Mouse (Mus musculus): ENCODE data around the gene Smarcd2. TPM values are rescaled to one million over a fixed set of nuclear protein-coding genes. Genes with fewer than 3 reads are reported as not detected.
"Not testable (repeated sequence)": the region's sequence is repeated elsewhere in the genome, so short reads cannot be mapped to it uniquely, and the experiment has no call there.

Smarcd2 gene
- polyA plus RNA-seq, 1 experiment: 70.0 TPM

DNA sequence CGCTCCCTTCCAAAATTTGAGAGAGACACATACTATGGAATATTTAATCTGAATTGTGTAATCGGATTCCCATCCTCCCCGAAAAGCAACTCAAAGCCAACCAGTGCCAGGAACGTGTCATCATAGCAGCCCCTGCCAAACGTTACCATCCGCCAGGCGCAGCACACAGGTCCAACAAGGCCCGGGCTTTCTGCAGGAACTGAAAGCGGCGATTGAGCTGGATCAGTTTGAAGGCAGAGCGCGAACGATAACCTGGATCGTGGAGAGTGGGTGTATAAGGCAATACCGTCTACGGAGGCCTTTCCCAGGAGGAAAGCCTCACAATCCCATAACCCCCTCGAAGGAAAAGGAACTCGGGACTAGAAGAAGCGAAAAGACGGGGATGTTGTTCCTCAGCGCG is 17.6 kb downstream of the Smarcd2 start:
- 1% methylated on average over 22 of the region's 22 CpGs for WGBS
- Histone ChIP-seq H3K4me3 (ENCODE audit: insufficient read depth, low read depth, low read length) (peak overlapping the region; percentile 73), H3K27ac (ENCODE audit: insufficient read depth, low read depth, low read length) (no peak overlapping the region), H3K36me3 (ENCODE audit: control insufficient read depth, insufficient read depth, low read length) (no peaks in the 10 kb centered on the region; the same call in 1 of the 2 replicates), H3K27me3 (replicated peaks; ENCODE audit: control insufficient read depth, insufficient read depth, low read length) (no peaks in the 10 kb centered on the region), H3K4me1 (ENCODE audit: control insufficient read depth, insufficient read depth, low read length) (no peaks in the 10 kb centered on the region)
- DNase-seq: no peak
- TF ChIP-seq CTCF (conservative IDR thresholded peaks at IDR 0.05; ENCODE audit: insufficient read depth, insufficient read length, low read depth, low read length): no peak
- TF ChIP-seq POLR2A (IDR thresholded peaks at IDR 0.05; ENCODE audit: low read depth, low read length): no peak

DNA sequence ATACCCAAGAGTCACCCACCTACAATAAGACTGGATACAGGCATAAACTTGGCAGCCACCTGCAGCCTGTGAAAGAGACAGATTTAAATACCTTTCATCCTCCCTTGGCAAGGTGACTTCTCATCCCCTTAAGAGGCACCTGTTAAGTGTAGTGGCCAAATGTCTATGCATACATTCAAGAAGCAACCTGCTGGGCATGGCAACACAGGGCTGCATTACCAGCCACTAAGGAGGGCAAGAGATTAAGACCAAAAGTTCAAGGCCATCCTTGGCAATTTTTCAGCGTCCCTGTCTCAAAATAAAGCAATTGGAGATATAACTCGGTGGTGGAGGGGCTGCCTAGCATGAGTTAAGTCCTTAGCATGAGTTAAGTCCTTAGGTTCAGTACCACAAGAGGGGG is 18.0 kb downstream of the Smarcd2 start:
- Histone ChIP-seq H3K4me3 (ENCODE audit: insufficient read depth, low read depth, low read length) (no peak overlapping the region), H3K36me3 (ENCODE audit: control insufficient read depth, insufficient read depth, low read length) (no peaks in the 10 kb centered on the region; the same call in 1 of the 2 replicates)

DNA sequence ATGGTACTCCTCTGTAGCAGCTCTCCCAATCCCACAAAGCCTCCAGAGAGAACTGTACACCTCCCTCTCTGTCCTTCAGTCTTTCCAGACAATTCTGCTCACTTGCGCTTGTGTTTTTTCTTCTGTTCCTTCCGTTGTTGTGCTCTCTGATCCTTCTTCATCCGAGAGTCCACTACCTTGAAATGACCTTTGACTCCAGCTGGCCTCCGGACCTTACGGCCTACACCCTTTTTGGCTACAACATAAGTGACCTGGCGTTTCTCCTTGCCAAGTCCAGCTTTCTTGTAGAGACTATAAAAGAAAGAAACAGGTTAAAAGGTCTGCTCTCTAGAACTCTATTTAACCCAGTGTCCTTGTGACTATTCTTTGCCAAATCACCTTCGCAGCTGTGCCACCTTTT is 23.4 kb downstream of the Smarcd2 start:
- no peak overlapping the region for H3K4me3 ChIP-seq (ENCODE audit: insufficient read depth, low read depth, low read length)
- no peak for TF ChIP-seq POLR2A (IDR thresholded peaks at IDR 0.05; ENCODE audit: low read depth, low read length)
- TF ChIP-seq CTCF (conservative IDR thresholded peaks at IDR 0.05; ENCODE audit: insufficient read depth, insufficient read length, low read depth, low read length): no peak
- peak overlapping the region; percentile 41; the same call in 1 of the 2 replicates for H3K27ac ChIP-seq (ENCODE audit: insufficient read depth, low read depth, low read length)
- peak; percentile 80 for DNase-seq
- H3K27me3 ChIP-seq (replicated peaks; ENCODE audit: control insufficient read depth, insufficient read depth, low read length): no peaks in the 10 kb centered on the region
- H3K36me3 ChIP-seq (ENCODE audit: control insufficient read depth, insufficient read depth, low read length): peaks cover 14% of the 10 kb centered on the region
- 61% methylated on average over 7 of the region's 7 CpGs for WGBS
- H3K4me1 ChIP-seq (ENCODE audit: control insufficient read depth, insufficient read depth, low read length): peaks cover 9% of the 10 kb centered on the region; the same call in 1 of the 2 replicates

More for the DNA sequence above, 18.0 kb downstream of the Smarcd2 start:
- WGBS: 13% methylated on average over 2 of the region's 2 CpGs
- Histone ChIP-seq H3K27me3 (replicated peaks; ENCODE audit: control insufficient read depth, insufficient read depth, low read length) (no peaks in the 10 kb centered on the region), H3K27ac (ENCODE audit: insufficient read depth, low read depth, low read length) (no peak overlapping the region), H3K4me1 (ENCODE audit: control insufficient read depth, insufficient read depth, low read length) (peaks cover 1% of the 10 kb centered on the region; the same call in 1 of the 2 replicates)
- TF ChIP-seq CTCF (conservative IDR thresholded peaks at IDR 0.05; ENCODE audit: insufficient read depth, insufficient read length, low read depth, low read length) (no peak), POLR2A (IDR thresholded peaks at IDR 0.05; ENCODE audit: low read depth, low read length) (no peak)
- no peak for DNase-seq

DNA sequence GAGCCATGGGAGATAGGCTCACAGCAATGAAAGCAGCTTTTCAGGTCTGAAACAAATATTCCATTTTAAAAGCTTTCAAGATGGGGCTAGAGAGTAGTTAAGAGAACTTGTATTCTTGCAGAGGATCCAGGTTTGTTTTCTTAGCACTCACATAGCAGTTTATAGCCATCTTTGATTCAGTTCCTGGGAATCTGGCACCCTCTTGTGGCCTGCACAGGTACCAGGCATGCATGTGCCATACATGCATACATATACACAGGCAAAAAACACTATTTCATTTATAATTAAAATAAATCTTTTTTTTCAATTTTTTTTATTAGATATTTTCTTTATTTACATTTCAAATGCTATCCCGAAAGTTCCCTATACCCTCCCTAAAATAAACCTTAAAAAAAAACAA is 25.9 kb downstream of the Smarcd2 start:
- no peaks in the 10 kb centered on the region for H3K27me3 ChIP-seq (replicated peaks; ENCODE audit: control insufficient read depth, insufficient read depth, low read length)
- TF ChIP-seq POLR2A (IDR thresholded peaks at IDR 0.05; ENCODE audit: low read depth, low read length) (no peak), CTCF (conservative IDR thresholded peaks at IDR 0.05; ENCODE audit: insufficient read depth, insufficient read length, low read depth, low read length) (peak; percentile 54)
- H3K27ac ChIP-seq (ENCODE audit: insufficient read depth, low read depth, low read length): no peak overlapping the region
- WGBS: 98% methylated on average over 1 of the region's 1 CpGs
- DNase-seq: peak; percentile 28
- H3K4me3 ChIP-seq (ENCODE audit: insufficient read depth, low read depth, low read length): no peak overlapping the region
- H3K36me3 ChIP-seq (ENCODE audit: control insufficient read depth, insufficient read depth, low read length): peaks cover 17% of the 10 kb centered on the region
- H3K4me1 ChIP-seq (ENCODE audit: control insufficient read depth, insufficient read depth, low read length): peaks cover 9% of the 10 kb centered on the region; the same call in 1 of the 2 replicates

DNA sequence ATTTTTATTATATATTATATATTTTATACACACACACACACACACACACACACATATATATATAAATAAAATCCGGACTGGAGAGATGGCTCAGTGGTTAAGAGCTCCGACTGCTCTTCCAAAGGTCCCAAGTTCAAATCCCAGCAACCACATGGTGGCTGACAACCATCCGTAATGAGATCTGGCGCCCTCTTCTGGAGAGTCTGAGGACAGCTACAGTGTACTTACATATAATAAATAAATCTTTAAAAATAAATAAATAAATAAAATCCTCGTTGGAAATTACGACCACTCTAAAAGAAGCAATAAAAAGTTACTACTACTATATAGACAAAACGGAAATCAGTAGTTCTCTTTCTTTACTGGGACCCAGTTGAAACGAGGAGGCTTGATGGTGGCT is 38.8 kb downstream of the Smarcd2 start:
- not testable (repeated sequence) for H3K27ac ChIP-seq (ENCODE audit: insufficient read depth, low read depth, low read length); H3K4me1 ChIP-seq (ENCODE audit: control insufficient read depth, insufficient read depth, low read length); DNase-seq; H3K27me3 ChIP-seq (replicated peaks; ENCODE audit: control insufficient read depth, insufficient read depth, low read length); H3K4me3 ChIP-seq (ENCODE audit: insufficient read depth, low read depth, low read length)
- H3K36me3 ChIP-seq (ENCODE audit: control insufficient read depth, insufficient read depth, low read length): peaks cover 16% of the 10 kb centered on the region
- 78% methylated on average over 8 of the region's 8 CpGs for WGBS

DNA sequence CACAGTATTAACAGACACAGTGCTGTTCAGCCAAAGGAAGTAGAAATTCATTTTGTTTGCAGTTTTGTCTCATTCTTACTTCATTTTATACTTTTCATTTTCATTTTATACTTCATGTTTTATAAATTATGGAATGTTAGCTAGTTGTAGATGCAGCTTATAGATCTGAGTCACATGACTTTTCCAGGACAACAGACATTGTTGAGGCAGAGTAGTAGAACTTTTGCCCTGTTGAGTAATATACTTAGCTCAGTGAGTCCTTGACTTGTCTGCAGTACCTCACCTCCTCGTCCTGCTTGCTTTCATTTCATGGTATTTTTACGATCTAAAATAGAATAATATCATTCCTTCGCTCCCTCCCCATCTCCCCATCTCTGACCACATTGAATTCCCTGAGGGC is 52.2 kb downstream of the Smarcd2 start:
- 70% methylated on average over 3 of the region's 3 CpGs for WGBS
- Histone ChIP-seq H3K27me3 (replicated peaks; ENCODE audit: control insufficient read depth, insufficient read depth, low read length) (no peaks in the 10 kb centered on the region), H3K4me1 (ENCODE audit: control insufficient read depth, insufficient read depth, low read length) (peaks cover 5% of the 10 kb centered on the region; the same call in 1 of the 2 replicates), H3K27ac (ENCODE audit: insufficient read depth, low read depth, low read length) (no peak overlapping the region), H3K4me3 (ENCODE audit: insufficient read depth, low read depth, low read length) (no peak overlapping the region), H3K36me3 (ENCODE audit: control insufficient read depth, insufficient read depth, low read length) (no peaks in the 10 kb centered on the region)
- TF ChIP-seq POLR2A (IDR thresholded peaks at IDR 0.05; ENCODE audit: low read depth, low read length) (no peak), CTCF (conservative IDR thresholded peaks at IDR 0.05; ENCODE audit: insufficient read depth, insufficient read length, low read depth, low read length) (no peak)
- no peak for DNase-seq

DNA sequence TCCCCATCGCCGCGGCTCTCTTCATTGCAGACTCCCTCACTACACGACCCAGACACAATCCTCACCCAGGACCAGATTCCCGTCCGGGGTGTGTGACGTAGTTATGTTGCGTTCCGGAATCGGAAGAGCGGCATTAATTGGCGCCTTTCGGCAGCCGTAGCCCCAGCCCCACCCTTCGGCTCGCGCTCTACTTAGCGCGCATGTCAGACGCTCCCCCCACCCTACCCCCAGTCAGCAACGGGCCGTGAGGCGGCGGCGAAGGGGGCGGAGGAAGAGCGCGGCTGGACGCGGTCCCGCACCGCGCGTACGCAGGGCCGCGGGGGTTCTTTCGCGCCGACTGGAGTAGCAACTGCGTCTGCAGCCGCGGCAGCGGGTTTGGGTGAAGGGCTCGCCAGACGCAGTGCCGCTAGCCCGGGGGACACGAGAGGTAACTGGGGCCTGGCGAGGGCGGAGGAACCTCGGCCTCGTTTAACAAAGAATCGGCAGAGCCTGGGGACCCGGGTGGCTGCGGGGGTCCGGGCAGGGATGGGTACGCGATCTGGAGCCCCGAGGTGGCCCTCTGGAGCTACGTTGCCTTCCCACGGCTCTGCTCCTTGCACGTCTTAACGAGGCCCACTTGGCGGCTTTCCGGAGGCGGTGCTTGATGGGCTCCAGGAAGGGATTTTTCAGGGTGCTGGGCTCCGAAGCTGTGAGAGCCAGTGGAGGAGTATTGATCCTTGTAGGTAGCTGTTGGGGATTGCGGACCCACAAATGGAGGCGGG is 55.9 kb downstream of the Smarcd2 start, which contains the start of gene Ddx42:
Gene Ddx42, plus strand, starts transcription at position 197 of the 761 bp plus-strand sequence.
- under 1% methylated on average over 70 of the region's 70 CpGs for WGBS
- Histone ChIP-seq H3K4me3 (ENCODE audit: insufficient read depth, low read depth, low read length) (peak within 1 kb of the TSS; percentile 95), H3K36me3 (ENCODE audit: control insufficient read depth, insufficient read depth, low read length) (peaks cover 2% of the 10 kb centered on the region), H3K4me1 (ENCODE audit: control insufficient read depth, insufficient read depth, low read length) (peaks cover 12% of the 10 kb centered on the region; the same call in 1 of the 2 replicates), H3K27me3 (replicated peaks; ENCODE audit: control insufficient read depth, insufficient read depth, low read length) (no peaks in the 10 kb centered on the region), H3K27ac (ENCODE audit: insufficient read depth, low read depth, low read length) (peak within 1 kb of the TSS; percentile 94)
- DNase-seq: peak; percentile 95
- no peak for TF ChIP-seq CTCF (conservative IDR thresholded peaks at IDR 0.05; ENCODE audit: insufficient read depth, insufficient read length, low read depth, low read length)
- peak; percentile 41 for TF ChIP-seq POLR2A (IDR thresholded peaks at IDR 0.05; ENCODE audit: low read depth, low read length)
